Mouse (Mus musculus): Measurements from ENCODE around the gene Nprl2. TPM values are rescaled to one million over a fixed set of nuclear protein-coding genes. Genes with fewer than 3 reads are reported as not detected.
"Not testable (repeated sequence)": the region's sequence is repeated elsewhere in the genome, so short reads cannot be mapped to it uniquely, and the experiment has no call there.

Nprl2 gene
- polyA plus RNA-seq, 1 experiment from 2014 or later = 78.7 TPM

GRCm38 (mm10) chr9:107573774-107574173 lies 31.7 kb downstream of the Nprl2 start:
- not testable (repeated sequence) for H3K9ac ChIP-seq (replicated peaks); ATAC-seq (replicated peaks); H3K4me3 ChIP-seq; H3K27me3 ChIP-seq; H3K27ac ChIP-seq (replicated peaks); H3K9me3 ChIP-seq; H3K4me2 ChIP-seq (replicated peaks)
- WGBS = 89% methylated on average over 6 of the region's 6 CpGs
- Histone ChIP-seq H3K36me3 (peaks cover 41% of the 10 kb centered on the region), H3K4me1 (peaks cover 37% of the 10 kb centered on the region)

- no peak overlapping the region for H3K9ac ChIP-seq (replicated peaks)
- H3K27me3 ChIP-seq = no peaks in the 10 kb centered on the region
- peaks cover 40% of the 10 kb centered on the region for H3K4me1 ChIP-seq
- H3K4me2 ChIP-seq (replicated peaks) = no peak overlapping the region
- 88% methylated on average over 14 of the region's 14 CpGs for WGBS
- no peak overlapping the region for H3K4me3 ChIP-seq
- H3K27ac ChIP-seq (replicated peaks) = peak overlapping the region; percentile 66
- peaks cover 38% of the 10 kb centered on the region for H3K36me3 ChIP-seq
- no peak for ATAC-seq (replicated peaks)
- H3K9me3 ChIP-seq = no peaks in the 10 kb centered on the region
Observed at GRCm38 (mm10) chr9:107575579-107576356, 33.7 kb downstream of the Nprl2 start.

GRCm38 (mm10) chr9:107576357-107577107 lies 34.5 kb downstream of the Nprl2 start, which contains the start of gene Hyal1:
Hyal1 (plus strand) TSS chr9:107576927.
- Histone ChIP-seq H3K9me3 (no peaks in the 10 kb centered on the region), H3K27ac (replicated peaks) (peak within 1 kb of the TSS; percentile 66), H3K27me3 (no peaks in the 10 kb centered on the region), H3K9ac (replicated peaks) (peak within 1 kb of the TSS; percentile 32; the same call in 1 of the 2 replicates), H3K36me3 (peaks cover 31% of the 10 kb centered on the region), H3K4me3 (peak within 1 kb of the TSS; percentile 29), H3K4me2 (replicated peaks) (peak within 1 kb of the TSS; percentile 28), H3K4me1 (peaks cover 40% of the 10 kb centered on the region)
- 28% methylated on average over 16 of the region's 16 CpGs for WGBS
- peak; percentile 36 for ATAC-seq (replicated peaks)

- no peaks in the 10 kb centered on the region for H3K9me3 ChIP-seq
- no peak overlapping the region for H3K27ac ChIP-seq (replicated peaks)
- no peak overlapping the region for H3K4me2 ChIP-seq (replicated peaks)
- peaks cover 39% of the 10 kb centered on the region for H3K4me1 ChIP-seq
- H3K27me3 ChIP-seq = no peaks in the 10 kb centered on the region
- H3K9ac ChIP-seq (replicated peaks) = no peak overlapping the region
- ATAC-seq (replicated peaks) = no peak
- peaks cover 18% of the 10 kb centered on the region for H3K36me3 ChIP-seq
- 93% methylated on average over 10 of the region's 10 CpGs for WGBS
- H3K4me3 ChIP-seq = no peak overlapping the region
Observed at GRCm38 (mm10) chr9:107577871-107578270, 35.8 kb downstream of the Nprl2 start.

GRCm38 (mm10) chr9:107578587-107578986 lies 36.6 kb downstream of the Nprl2 start, which contains the start of gene Naa80:
Naa80 (plus strand) TSS chr9:107578887.
- H3K27me3 ChIP-seq = no peaks in the 10 kb centered on the region
- 86% methylated on average over 3 of the region's 3 CpGs for WGBS
- H3K9ac ChIP-seq (replicated peaks) = no peak within 1 kb of the TSS
- H3K27ac ChIP-seq (replicated peaks) = peak within 1 kb of the TSS; percentile 90
- H3K9me3 ChIP-seq = no peaks in the 10 kb centered on the region
- no peak for ATAC-seq (replicated peaks)
- H3K36me3 ChIP-seq = peaks cover 12% of the 10 kb centered on the region
- no peak within 1 kb of the TSS for H3K4me3 ChIP-seq
- H3K4me2 ChIP-seq (replicated peaks) = peak within 1 kb of the TSS; percentile 81; the same call in 1 of the 2 replicates
- H3K4me1 ChIP-seq = peaks cover 39% of the 10 kb centered on the region

- Histone ChIP-seq H3K9me3 (no peaks in the 10 kb centered on the region), H3K36me3 (peaks cover 8% of the 10 kb centered on the region), H3K4me1 (peaks cover 39% of the 10 kb centered on the region), H3K4me2 (replicated peaks) (peak overlapping the region; percentile 81; the same call in 1 of the 2 replicates), H3K4me3 (no peak overlapping the region), H3K27me3 (no peaks in the 10 kb centered on the region), H3K9ac (replicated peaks) (no peak overlapping the region), H3K27ac (replicated peaks) (peak overlapping the region; percentile 90)
- ATAC-seq (replicated peaks) = no peak
- WGBS = 90% methylated on average over 14 of the region's 14 CpGs
Observed at GRCm38 (mm10) chr9:107579023-107579900, 37.2 kb downstream of the Nprl2 start.

- Histone ChIP-seq H3K9me3 (no peaks in the 10 kb centered on the region), H3K27ac (replicated peaks) (peak within 1 kb of the TSS; percentile 90), H3K36me3 (no peaks in the 10 kb centered on the region), H3K4me1 (peaks cover 39% of the 10 kb centered on the region), H3K9ac (replicated peaks) (peak within 1 kb of the TSS; percentile 81), H3K27me3 (no peaks in the 10 kb centered on the region), H3K4me2 (replicated peaks) (peak within 1 kb of the TSS; percentile 81), H3K4me3 (peak within 1 kb of the TSS; percentile 71)
- peak; percentile 84 for ATAC-seq (replicated peaks)
- under 1% methylated on average over 32 of the region's 32 CpGs for WGBS
Observed at GRCm38 (mm10) chr9:107580501-107581317, 38.7 kb downstream of the Nprl2 start, which contains the start of gene Hyal3. Hyal3 (plus strand) TSS chr9:107580818.

- Histone ChIP-seq H3K9ac (replicated peaks) (peak overlapping the region; percentile 81; the same call in 1 of the 2 replicates), H3K4me3 (peak overlapping the region; percentile 71), H3K36me3 (no peaks in the 10 kb centered on the region), H3K4me1 (peaks cover 39% of the 10 kb centered on the region), H3K27me3 (no peaks in the 10 kb centered on the region), H3K4me2 (replicated peaks) (peak overlapping the region; percentile 81), H3K9me3 (no peaks in the 10 kb centered on the region), H3K27ac (replicated peaks) (peak overlapping the region; percentile 90; the same call in 1 of the 2 replicates)
- no peak for ATAC-seq (replicated peaks)
- 83% methylated on average over 4 of the region's 4 CpGs for WGBS
Observed at GRCm38 (mm10) chr9:107581584-107581983, 39.6 kb downstream of the Nprl2 start.

GRCm38 (mm10) chr9:107582509-107583062 lies 40.6 kb downstream of the Nprl2 start:
- ATAC-seq (replicated peaks) = no peak
- no peak overlapping the region for H3K4me3 ChIP-seq
- H3K27ac ChIP-seq (replicated peaks) = no peak overlapping the region
- 90% methylated on average over 7 of the region's 7 CpGs for WGBS
- no peaks in the 10 kb centered on the region for H3K36me3 ChIP-seq
- no peak overlapping the region for H3K9ac ChIP-seq (replicated peaks)
- no peaks in the 10 kb centered on the region for H3K27me3 ChIP-seq
- H3K4me1 ChIP-seq = peaks cover 36% of the 10 kb centered on the region
- H3K9me3 ChIP-seq = no peaks in the 10 kb centered on the region
- no peak overlapping the region for H3K4me2 ChIP-seq (replicated peaks)

- WGBS = 91% methylated on average over 14 of the region's 14 CpGs
- Histone ChIP-seq H3K27me3 (no peaks in the 10 kb centered on the region), H3K9ac (replicated peaks) (no peak overlapping the region), H3K9me3 (no peaks in the 10 kb centered on the region), H3K36me3 (no peaks in the 10 kb centered on the region), H3K4me1 (peaks cover 37% of the 10 kb centered on the region), H3K27ac (replicated peaks) (no peak overlapping the region), H3K4me2 (replicated peaks) (no peak overlapping the region), H3K4me3 (no peak overlapping the region)
- ATAC-seq (replicated peaks) = no peak
Observed at GRCm38 (mm10) chr9:107583174-107583573, 41.1 kb downstream of the Nprl2 start.

Data from forebrain, embryonic 15.5 days (tissue).